Mouse (Mus musculus) fat pad, adult 2 months (tissue): ENCODE measurements around the gene St5.

Experiments
- DNase-seq: peaks from one replicate; pipeline ENCODE4 v3.0.0-alpha.2; 2011; ENCODE audit warnings: low read depth, low spot score; ENCODE audit errors: extremely low read depth

St5 gene

DNA sequence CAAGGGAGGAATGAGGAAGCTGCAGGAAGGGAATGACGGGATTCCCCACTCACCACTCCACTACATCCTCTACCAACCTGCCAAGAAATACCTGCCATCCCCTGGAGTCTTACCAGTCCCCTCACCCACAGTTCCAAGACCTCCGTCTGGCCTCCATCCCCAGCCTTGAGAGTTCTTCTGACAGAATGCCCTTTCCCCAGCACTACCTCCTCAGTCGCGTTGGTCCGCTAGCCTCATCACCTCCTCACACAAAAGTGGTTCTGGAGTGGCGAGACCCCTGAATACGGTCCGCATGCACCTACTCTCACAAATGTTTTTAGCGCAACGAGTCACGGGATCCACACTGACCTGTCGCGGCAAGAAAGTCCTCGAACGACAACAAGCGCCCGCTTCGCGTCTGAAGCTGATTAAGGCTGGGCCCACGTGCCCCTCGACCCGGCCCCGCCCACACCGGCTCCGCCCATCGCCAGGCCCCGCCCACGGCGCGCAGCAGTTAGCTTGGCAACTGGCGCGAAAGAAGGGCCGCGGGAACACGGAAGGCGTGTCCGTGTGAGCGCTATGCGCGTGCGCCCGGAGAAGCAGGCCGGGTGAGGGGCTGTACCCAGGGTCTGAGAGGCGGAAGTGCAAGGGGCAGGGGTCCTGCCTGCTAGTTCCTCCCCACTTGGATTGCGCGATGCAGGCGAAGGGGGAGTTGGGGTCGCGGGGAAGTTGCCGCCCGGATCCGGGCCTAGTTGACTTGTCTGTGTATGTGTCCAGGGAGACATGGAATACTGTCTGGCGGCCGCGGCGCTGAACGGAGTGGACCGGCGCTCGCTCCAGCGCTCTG lies at the start of gene St5, which contains the start of gene Akip1:
Gene St5, minus strand, starts transcription at position 416 of the 826 bp plus-strand sequence.
Gene Akip1, plus strand, starts transcription at position 501 of the 826 bp plus-strand sequence.
- DNase-seq: peak; percentile 18

DNA sequence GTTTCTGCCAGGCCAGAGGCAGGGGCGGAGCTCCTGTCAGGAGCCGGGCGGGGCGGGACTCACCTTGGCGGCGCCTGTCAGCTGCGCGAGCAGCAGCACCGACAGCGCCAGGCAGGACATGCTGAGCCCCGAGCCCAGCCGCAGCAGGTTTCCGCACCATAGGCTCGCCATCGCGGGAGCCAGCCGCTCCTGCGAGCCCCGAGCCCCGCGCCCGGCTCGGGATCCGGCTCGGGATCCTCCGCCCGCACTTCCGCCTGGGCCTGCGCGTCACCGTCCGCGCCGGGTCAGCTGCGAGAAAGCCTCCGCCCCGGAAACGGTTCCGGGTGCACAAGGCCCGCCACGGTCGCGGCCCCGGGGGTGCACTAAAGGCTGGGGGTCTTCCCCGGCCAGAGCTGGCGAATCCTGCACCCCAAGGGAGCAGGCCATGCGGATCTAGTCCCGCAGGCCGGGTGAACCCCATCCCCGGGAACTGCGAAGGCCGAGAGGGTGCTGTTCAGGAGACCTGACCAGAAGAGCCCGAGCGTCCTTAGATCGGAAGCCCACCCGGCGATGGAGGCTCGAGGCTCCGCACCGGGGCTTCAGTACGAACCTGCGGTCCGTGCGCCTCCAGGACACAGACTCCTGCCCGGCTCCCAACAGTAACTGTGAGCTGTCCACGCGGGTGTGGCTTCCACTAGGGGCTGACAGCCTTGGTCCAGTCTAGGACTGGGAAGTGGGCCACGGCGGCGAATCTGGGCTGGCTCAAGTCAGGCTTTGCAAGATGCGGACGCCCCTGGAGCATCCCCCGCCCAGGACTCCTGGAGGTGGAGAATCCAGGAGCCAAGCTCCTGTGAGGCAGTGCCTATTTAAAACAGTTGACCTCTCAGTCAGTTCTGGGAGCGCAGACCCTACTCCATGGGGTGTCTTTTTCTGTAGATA lies 48.9 kb upstream of the St5 start, which contains the start of gene Tmem9b:
Gene Tmem9b, minus strand, starts transcription at position 868 of the 918 bp plus-strand sequence.
- DNase-seq: no peak

- DNase-seq: no peak
Observed at GRCm38 (mm10) chr7:109751427-109752007, 48.1 kb upstream of the St5 start.

DNA sequence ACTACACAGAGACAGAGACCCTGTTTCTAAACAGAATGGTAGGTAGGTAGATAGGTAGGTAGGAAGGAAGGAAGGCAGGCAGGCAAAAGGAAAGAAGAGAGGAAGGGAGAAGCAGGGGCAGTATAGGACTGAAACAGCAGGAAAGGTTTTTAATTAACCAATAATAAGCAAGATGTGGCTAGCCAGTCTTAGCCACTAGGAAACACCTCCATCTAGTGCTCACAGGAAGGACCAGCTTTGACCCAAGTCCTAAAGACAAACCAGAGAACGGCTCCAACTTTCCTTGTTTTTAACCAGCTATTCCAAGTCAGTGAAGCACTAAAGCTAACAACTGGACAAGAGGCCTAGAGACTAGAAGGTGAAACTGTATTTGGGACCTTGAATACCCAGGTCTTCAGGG lies 44.3 kb upstream of the St5 start:
- no peak for DNase-seq

DNA sequence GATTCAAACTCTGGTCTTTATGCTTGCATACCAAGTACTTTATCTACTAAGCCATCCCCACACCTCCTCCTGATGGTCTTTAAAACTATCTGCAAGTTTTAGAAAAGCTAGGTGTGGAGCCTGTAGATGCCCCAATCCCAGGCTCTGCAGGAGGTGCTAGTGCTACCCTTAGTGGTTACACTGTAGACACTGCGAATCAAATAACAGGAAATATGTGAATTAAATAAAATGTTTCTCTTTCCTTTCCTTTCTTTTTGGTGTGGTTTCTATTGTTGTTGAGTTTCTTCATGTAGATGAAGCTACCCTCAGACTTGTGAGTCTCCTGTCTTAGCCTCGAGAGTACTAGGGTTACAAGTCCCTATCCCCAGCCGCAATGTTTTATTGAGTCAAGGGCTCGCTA lies 38.3 kb upstream of the St5 start:
- no peak for DNase-seq

DNA sequence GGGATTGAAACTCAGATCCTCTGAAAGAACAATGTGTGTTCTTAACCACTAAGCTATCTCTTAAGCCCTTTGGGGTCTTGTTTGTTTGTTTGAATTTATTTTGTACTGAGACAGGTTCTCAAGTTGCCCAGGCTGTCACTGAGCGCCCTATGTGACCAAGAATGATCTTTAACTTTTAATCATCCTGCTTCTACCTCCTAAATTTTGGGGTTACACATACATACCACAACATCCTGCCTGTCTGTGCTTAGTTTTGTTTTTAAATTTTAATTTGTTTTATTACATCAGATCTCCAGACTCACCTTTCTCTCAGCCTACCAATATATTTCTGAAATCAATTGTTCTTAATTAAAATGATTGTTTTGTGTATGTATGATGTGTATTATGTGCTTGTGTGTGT lies 37.7 kb upstream of the St5 start:
- no peak for DNase-seq

- no peak for DNase-seq
Observed at GRCm38 (mm10) chr7:109739822-109740370, 36.5 kb upstream of the St5 start.

DNA sequence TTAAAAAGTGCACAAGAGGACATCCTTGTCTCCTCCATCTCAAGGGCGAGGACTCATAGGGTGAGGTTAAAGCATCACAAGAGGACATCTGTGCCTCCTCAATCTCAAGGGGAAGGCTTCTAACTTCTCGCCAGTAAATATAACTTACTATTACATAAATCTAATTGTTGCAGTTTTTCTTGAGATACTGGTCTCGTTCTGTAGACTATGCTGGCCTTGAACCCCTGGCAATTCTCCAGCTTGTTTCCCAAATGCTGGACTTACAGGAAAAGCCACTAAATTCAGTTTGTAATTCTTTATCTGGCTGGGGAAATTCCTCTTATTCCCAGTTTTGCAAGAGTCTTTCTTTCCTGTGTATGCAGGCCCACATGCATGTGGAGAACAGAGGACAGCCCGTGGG lies 31.4 kb upstream of the St5 start:
- DNase-seq: no peak

DNA sequence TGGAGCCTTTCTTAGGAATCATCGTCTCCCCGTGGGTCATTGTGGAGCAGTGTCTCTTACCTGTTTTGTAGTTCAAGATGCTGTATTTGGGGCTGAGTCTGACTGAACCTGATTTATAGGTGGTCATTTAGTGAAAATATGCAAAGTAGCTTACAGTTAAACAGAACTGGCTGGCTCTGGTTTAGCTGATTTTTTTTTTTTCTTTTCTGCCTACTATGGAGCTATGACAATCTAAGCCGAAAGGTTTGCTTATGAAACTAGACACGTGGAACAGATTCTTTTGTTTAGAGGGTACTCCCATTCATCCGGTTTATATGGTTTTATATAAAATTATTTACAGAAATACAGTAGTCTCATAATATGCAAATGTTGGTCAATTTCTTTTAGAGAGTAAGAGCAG lies 28.2 kb upstream of the St5 start, which contains the start of gene Ascl3:
Gene Ascl3, minus strand, starts transcription at position 101 of the 400 bp plus-strand sequence.
- DNase-seq: no peak

DNA sequence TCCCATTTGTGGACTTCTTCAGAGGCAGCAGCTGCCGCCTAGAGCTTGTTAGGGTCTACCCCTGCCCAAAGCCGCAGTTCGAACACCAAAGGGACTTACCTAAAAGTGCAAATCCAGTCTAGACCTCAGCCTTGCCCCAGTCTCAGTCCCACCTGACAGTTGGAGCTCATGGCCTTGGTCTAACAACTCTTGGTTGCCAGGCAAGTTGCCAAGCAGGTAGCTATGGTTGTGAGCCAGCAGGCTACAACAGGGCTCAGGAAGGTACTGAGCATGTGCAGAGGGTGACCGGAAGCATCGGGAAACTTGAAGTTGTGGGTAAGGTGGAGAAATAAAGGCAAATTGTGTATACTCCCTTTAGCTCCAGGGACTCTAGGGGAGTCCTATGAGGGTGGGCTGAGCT lies 20.3 kb upstream of the St5 start, which contains the start of gene BC051019:
Gene BC051019, minus strand, starts transcription at position 154 of the 400 bp plus-strand sequence.
- no peak for DNase-seq

DNA sequence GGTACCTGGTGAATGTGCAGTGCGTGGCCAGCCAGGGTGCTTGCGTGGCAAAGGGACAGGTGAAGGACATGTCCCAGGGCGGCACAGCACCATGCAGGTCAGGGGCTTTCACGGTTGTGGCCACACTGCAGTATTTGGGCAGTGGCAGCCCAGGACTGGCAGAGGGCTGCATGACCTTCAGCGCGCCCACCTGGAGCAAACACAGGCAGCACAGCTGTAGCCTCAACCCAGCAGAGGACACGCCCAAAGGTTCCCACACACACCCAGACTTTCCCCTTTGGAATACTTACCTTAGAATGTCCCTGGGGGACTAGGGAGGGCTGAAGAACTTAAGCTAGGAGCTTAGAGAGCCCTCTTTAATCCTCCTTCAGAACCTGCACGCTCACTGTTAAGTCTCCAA lies 19.7 kb upstream of the St5 start:
- no peak for DNase-seq

DNA sequence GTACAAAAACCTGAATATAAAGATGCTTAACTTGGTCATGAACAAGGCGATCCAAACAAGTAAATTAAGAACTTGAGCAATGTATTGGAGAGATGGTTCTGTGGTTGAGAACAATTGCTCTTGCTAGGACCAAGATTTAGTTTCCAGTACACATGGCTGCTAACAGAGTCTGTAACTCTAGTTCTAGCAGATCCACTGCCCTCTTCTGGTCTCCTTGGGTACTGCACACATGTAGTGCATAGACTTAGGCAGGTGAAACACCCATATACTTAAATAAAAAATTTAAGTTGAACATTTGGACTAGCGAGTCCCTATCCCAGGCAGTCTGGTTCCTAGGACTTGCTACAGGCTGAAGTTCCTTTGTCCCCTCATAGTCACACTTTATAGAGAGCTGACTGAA lies 19.2 kb upstream of the St5 start:
- DNase-seq: no peak

DNA sequence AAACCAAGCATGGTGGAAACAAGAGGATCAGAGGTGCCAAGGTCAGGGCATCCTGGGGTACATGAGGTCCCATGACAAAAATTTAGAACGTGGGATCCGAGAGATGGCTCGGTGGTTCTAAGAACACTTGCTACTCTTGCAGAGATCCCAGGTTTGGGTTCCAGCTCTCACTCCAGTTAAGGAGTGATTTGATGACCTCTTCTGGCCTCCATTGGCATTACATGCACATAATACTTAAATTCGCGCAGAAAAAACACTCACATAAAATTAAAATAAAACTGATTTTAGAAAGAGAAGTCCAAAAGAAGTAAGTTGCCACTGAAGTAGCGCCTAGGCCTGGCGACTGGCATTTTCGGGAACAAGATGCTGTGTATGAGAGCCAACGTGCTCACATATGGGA lies 15.9 kb upstream of the St5 start:
- DNase-seq: no peak

GRCm38 (mm10) chr7:109713434-109713982 lies 10.1 kb upstream of the St5 start:
- no peak for DNase-seq

- no peak for DNase-seq
Observed at GRCm38 (mm10) chr7:109712198-109712597, 8.8 kb upstream of the St5 start.

DNA sequence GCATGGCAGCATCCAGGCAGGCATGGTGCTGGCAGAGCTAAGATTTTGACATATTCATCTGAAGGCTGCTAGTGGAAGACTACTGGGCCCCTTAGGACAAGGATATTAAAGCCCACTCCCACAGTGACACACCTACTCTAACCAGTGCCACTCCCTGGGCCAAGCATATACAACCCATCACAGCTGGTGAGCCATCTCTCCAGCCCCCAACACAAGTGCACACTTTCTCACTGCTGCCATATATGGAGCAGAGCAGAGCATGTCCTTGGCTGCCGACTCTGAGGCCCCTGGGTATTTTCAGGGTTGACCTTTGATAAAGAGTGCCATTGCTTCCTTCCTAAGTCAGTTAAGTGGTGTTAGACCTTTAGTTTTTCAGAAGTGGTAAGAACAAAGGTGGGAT lies 6.7 kb upstream of the St5 start:
- no peak for DNase-seq

DNA sequence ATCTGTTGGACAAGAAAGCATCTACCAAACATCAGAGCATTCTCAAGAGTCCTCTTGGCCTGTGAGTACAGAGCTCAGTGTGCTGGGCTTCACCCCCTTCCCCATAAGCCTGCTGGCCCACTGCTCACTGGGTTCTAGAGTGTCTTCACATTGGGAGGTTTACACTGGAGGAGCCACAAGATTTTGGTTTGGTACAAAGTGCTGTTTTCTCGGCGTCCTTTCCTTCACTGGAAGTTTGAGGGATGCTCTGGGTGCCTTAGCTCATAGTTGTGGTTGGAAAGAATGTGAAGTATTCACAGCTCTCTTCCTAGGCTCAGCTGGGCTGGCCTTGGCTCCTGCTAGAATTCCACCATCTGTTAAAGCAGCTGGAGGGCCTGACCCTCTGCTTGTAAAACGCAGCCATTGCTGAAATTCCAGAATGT lies 5.6 kb upstream of the St5 start:
- DNase-seq: no peak

DNA sequence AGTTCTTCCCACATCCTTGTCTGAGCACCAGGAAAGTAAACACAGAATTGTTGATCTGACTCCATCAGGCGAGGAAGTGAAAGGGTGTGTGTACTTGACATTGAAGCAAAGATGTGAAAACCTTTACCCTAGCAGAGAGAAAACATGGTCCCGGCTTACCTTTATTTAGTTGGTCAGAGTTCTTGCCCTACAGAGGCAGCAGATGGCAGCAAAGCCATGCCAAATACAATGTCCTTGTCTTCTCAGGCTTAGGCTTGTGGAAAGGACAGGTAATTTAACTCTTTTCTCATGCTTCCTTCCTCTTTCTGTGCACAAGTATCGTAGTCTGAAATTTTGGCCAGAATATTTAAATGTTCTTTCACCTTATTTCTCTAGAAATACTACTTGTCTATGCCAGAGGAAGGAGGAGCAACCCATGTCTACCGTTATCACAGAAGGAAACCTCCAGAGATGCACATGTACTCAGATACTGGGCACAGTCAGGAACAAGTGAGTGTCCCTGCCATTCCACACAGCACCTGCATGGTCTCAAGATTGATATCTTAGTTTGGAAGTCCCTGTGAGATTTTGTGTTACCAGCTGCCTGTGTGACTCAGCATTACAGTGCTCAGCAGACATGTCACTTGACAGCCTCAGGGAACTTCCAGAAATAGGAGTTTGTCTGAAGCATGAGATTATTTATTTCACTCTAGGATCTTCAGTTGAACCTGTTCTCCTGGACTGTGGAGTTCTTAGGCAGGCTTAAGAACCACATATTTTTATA lies 3.8 kb upstream of the St5 start:
- no peak for DNase-seq

- peak; percentile 16 for DNase-seq
Observed at GRCm38 (mm10) chr7:109704461-109704860, 1.1 kb upstream of the St5 start.

DNA sequence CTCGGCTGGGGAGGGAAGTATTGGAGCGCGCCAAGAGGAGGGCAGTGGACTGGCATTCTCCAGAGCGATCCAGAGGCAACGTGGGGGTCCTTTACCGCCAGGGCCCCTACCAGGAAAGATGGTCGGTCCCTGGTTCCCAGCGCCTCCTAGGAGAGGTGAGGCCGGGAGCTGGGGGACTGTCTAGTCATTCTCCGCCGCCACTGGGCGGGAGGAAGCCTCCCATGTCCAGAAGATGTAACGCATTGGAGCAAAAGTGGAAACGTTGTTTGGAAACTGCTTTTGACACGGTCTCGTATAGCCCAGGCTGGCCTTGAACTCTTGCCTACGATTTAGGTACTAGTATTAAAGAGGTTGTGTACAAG lies 592 bp upstream of the St5 start:
- DNase-seq: no peak
